Comparison of ENCODE assay signal across 25 mouse cellular contexts in the genomic region with DNA sequence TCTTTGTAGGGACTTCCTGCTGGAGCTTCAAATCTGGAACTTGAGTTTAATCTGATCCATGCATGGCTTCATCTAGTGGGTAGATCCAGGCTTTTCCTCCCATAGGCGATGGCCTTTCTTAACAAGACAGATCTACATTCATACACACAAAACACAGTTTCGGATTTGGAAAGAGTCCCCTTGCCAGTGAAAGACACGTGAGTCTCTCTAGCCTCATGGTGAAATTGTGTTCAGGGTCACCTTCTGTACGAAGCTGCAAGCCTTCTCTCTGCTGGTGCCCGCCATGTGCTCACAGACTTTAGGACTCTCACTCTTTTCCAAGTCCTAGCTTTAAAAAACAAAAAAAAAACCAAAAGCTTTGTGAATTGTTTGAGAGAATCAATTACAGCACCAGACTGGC. TPM values are rescaled to one million over a fixed set of nuclear protein-coding genes. Genes with fewer than 3 reads are reported as not detected.
DNase-seq lines count a peak whose midpoint lies in the region; ATAC-seq and TF ChIP-seq lines count a peak whose summit lies in the region.
"Had no signal": no experiment of that assay in that cellular context is flagged by ENCODE, and none has a peak within 500 bp of the region (broad histone marks: within the 10 kb centered on the region; RNA-seq: fewer than 3 reads in every experiment).

No protein-coding gene starts in this region.

- no peaks in the 10 kb centered on the region for H3K4me1 ChIP-seq in lung, postnatal 0 days (ENCODE audit: insufficient read depth, low read depth, low read length)
- H3K4me1 ChIP-seq: heart, embryonic 12.5 days; hindbrain, embryonic 15.5 days had no signal

- no peaks in the 10 kb centered on the region for H3K36me3 ChIP-seq in lung, postnatal 0 days (ENCODE audit: insufficient read depth, low read length)
- H3K36me3 ChIP-seq: embryonic facial prominence, embryonic 12.5 days; heart, embryonic 12.5 days; hindbrain, embryonic 10.5 days; hindbrain, embryonic 15.5 days had no signal

- intact Hi-C loops in gastrocnemius, postnatal 36 days (cut with DNase I) = loop anchor here (1.0 kb wide), 1 partner anchor 214 kb away; no protein-coding TSS in a partner anchor

- H3K27me3 ChIP-seq in lung, postnatal 0 days (replicated peaks; ENCODE audit: insufficient read depth, low read length) = no peaks in the 10 kb centered on the region
- H3K27me3 ChIP-seq: embryonic facial prominence, embryonic 12.5 days; hindbrain, embryonic 15.5 days; Patski had no signal

- H3K9me3 ChIP-seq in lung, postnatal 0 days (ENCODE audit: low read length) = no peaks in the 10 kb centered on the region
- H3K9me3 ChIP-seq: embryonic facial prominence, embryonic 12.5 days; forebrain, embryonic 13.5 days; heart, embryonic 12.5 days; hindbrain, embryonic 10.5 days; hindbrain, embryonic 15.5 days had no signal

- no peak for ATAC-seq in lung, postnatal 0 days
- ATAC-seq in erythroid progenitor cell, adult 5-6 weeks (replicated peaks; ENCODE audit: low FRiP score, poor library complexity, severe bottlenecking) = 0 out of 2 replicates have a peak, but pooled peaks have one; percentile 19
- ATAC-seq: Patski had no signal

- H3K4me3 ChIP-seq in lung, postnatal 0 days (ENCODE audit: low read depth, low read length) = no peak overlapping the region
- H3K4me3 ChIP-seq: embryonic facial prominence, embryonic 12.5 days; forebrain, embryonic 13.5 days; heart, embryonic 12.5 days; hindbrain, embryonic 10.5 days; hindbrain, embryonic 15.5 days had no signal

- H3K27ac ChIP-seq in lung, postnatal 0 days (ENCODE audit: low read length) = no peak overlapping the region
- H3K27ac ChIP-seq: embryonic facial prominence, embryonic 12.5 days; forebrain, embryonic 13.5 days; hindbrain, embryonic 10.5 days; hindbrain, embryonic 15.5 days had no signal

- 78% methylated on average over 5 of the region's 5 CpGs for WGBS in lung, postnatal 0 days

- H3K9ac ChIP-seq in lung, postnatal 0 days (replicated peaks; ENCODE audit: low read depth) = no peak overlapping the region
- H3K9ac ChIP-seq: embryonic facial prominence, embryonic 12.5 days; forebrain, embryonic 13.5 days; forebrain, postnatal 0 days; heart, embryonic 12.5 days; hindbrain, embryonic 15.5 days had no signal

- no peak for TF ChIP-seq CTCF in lung, postnatal 0 days (IDR thresholded peaks at IDR 0.05)

- peak; percentile 19 for DNase-seq in adrenal gland, postnatal 10 days
- no peak for DNase-seq in adrenal gland, postnatal 25 days
- peak; percentile 18 for DNase-seq in lung, postnatal 0 days (ENCODE audit: low spot score)
- no peak for DNase-seq in lung, postnatal 4 days
- DNase-seq in gastrocnemius, postnatal 36 days = no peak
- DNase-seq in kidney, adult 11 months = no peak
- DNase-seq: embryo, embryonic 11 days; forebrain, postnatal 0 days; gastrocnemius, postnatal 14 days had no signal

- no peak overlapping the region for H3K4me2 ChIP-seq in lung, postnatal 0 days (replicated peaks; ENCODE audit: low read depth, low read length)
- H3K4me2 ChIP-seq: forebrain, embryonic 13.5 days; heart, embryonic 12.5 days had no signal

- no peak for TF ChIP-seq EP300 in lung, postnatal 0 days (IDR thresholded peaks at IDR 0.05)

RNA-seq across cellular contexts. Expression of a gene that starts 51.4 kb away (rescaled TPM):
- under 1 TPM; 0.09 to 0.24 TPM for total RNA-seq in adrenal gland, postnatal 10 days (2021)
- total RNA-seq in adrenal gland, postnatal 25 days (2021) = 0.33 and 0.48 TPM in 2 replicates
- not detected in 2 replicates for polyA plus RNA-seq in lung, postnatal 0 days (2015; fragmentation: Nextera tagmentation; extraction: Ambion mirVana)
- not detected in 2 replicates for total RNA-seq in erythroid progenitor cell, adult 5-6 weeks (2015; ENCODE audit: low replicate concordance)
- total RNA-seq in erythroid progenitor cell, adult 5-6 weeks (2017; ENCODE audit: low replicate concordance) = not detected in 2 replicates
- not detected for total RNA-seq in gastrocnemius, postnatal 36 days (2021)
- total RNA-seq: common myeloid progenitor, adult 5-6 weeks; gastrocnemius, adult 18-20 months; granulocyte monocyte progenitor cell, adult 5-6 weeks; heart, adult 8-10 months; heart, postnatal 25 days had no signal
- polyA plus RNA-seq: activated CD4-positive, CD25-positive, alpha-beta regulatory T cell, adult 4 months; CD4-positive, CD25-positive, alpha-beta regulatory T cell, adult 4 months; cerebellum, adult 2 months; inflammation-experienced regulatory T-cells, adult 6 months had no signal

Comparison
In these comparisons a context has a peak if more than half of its experiments do, and no peak if none do; other contexts are left out.
1. DNase-seq: peak in adrenal gland, postnatal 10 days (single experiment) and lung, postnatal 0 days (single experiment); none in adrenal gland, postnatal 25 days (single experiment), lung, postnatal 4 days (0 of 2), gastrocnemius, postnatal 36 days (0 of 2) and kidney, adult 11 months (single experiment).